Mouse (Mus musculus): ENCODE data around the gene Xxylt1.
A peak's percentile ranks its signal among the peaks of the same experiment; 100 is the strongest.

DNA sequence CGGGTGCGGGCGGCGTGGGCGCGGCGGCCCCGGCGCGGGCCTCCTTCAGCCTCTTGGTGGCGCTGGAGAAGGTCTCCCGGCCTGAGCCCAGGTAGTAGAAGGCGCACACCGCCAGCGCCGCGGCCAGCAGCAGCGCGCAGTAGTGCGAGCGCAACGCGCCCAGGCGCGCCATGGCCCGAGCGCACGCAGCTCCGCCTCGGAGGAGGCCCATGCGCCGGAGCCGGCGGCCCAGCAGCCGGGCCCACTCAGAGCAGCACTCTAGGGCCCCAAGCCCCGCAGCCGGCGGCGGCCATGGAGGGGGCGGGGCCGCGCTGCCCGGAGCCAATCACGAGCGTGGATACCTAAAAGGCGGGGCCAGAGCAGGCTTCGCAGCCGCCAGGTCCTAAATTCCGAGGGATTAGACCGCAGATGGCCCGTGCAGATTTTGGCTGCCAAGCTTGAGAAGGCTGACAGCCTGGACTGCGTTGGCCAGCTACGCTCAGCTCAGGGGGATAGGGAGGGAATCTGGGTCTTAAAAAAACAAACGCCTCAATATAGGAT lies at the start of gene Xxylt1:
- TF ChIP-seq UBTF (IDR thresholded peaks at IDR 0.05; ENCODE audit: low read depth, low read length) = peak; percentile 96
- peak; percentile 91 for TF ChIP-seq POLR2A (IDR thresholded peaks at IDR 0.05; ENCODE audit: low read depth, low read length)
